Mouse (Mus musculus): ENCODE results near the gene Vmn2r97.
"Not testable (repeated sequence)": the region's sequence is repeated elsewhere in the genome, so short reads cannot be mapped to it uniquely, and the experiment has no call there.

Vmn2r97 gene

DNA sequence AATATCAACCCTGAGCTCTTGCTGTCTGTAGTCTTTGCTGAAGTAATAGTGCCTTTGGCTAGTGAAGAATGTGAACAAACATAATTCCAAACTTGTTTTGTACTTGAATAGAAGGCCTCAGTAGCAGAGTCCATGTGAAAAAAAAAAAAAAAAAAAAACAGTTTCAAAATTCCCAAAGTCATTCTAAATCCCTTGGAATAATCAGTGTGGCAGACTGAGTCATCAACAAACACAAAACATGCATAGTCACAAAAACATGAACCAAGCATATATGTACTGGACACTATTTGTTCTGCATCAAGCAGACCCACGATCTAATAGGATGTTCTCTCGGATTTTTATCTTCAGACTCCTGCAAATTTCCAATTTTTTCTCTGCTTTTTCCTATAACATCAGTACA lies at the start of gene Vmn2r97:
Gene Vmn2r97, plus strand, starts transcription at position 301 of the 400 bp plus-strand sequence.
- DNase-seq: not testable (repeated sequence)

DNA sequence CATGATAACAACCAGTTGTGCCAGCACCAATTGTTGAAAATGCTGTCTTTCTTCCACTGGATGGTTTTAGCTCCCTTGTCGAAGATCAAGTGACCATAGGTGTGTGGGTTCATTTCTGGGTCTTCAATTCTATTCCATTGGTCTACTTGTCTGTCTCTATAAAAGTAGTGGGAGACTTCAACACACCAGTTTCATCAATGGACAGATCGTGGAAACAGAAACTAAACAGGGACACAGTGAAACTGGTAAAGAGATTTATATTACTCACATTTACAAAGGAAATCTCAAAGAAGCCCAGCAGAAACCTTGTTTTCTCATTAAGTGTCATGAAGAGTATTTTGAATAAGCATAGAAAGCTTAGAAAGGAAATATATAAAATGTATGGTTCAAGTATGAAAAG lies 31.7 kb upstream of the Vmn2r97 start:
- DNase-seq: not testable (repeated sequence)

DNA sequence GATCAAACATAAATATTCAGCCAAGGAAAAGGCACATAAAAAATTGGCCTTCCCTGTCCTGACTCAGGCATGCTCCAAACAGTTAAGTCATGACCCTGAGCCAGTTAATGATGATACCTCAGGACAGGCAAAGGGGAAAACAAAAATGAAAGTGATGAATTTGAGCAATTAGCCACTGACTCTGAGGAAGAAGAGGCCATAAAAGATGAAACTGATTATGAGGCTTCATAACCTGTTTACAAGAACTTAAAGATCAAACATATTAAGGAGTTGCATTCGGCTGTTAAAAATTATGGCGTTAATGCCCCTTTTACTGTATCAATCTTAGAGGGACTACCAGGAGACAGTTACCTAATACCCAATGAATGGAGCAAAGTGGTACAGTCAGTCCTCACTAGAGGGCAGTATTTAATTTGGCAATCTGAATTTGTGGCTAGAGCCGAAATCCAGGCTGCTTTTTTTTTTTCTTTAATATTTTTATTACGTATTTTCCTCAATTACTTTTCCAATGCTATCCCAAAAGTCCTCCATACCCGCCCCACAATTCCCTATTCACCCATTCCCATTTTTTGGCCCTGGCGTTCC lies 24.3 kb upstream of the Vmn2r97 start:
- DNase-seq: no peak

DNA sequence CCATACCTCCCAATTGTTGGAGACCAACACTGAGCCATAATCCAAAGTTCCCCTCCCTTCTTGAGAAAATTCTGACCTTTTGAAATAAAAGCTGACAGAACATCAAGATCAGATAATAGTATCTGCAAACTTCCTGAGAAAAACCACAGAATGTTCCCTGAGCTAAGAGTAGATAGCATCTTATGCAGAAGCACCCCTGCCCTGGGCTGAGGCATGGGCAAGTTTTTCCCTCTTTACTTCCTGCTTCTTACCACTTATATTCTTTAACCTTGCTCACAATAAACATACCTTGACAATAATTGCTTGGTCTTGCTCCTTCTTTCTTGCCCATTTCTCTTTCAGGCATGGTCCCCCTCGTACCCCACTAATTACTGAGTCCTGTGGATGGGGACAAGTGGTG lies 43.7 kb downstream of the Vmn2r97 start:
- DNase-seq: not testable (repeated sequence)

DNA sequence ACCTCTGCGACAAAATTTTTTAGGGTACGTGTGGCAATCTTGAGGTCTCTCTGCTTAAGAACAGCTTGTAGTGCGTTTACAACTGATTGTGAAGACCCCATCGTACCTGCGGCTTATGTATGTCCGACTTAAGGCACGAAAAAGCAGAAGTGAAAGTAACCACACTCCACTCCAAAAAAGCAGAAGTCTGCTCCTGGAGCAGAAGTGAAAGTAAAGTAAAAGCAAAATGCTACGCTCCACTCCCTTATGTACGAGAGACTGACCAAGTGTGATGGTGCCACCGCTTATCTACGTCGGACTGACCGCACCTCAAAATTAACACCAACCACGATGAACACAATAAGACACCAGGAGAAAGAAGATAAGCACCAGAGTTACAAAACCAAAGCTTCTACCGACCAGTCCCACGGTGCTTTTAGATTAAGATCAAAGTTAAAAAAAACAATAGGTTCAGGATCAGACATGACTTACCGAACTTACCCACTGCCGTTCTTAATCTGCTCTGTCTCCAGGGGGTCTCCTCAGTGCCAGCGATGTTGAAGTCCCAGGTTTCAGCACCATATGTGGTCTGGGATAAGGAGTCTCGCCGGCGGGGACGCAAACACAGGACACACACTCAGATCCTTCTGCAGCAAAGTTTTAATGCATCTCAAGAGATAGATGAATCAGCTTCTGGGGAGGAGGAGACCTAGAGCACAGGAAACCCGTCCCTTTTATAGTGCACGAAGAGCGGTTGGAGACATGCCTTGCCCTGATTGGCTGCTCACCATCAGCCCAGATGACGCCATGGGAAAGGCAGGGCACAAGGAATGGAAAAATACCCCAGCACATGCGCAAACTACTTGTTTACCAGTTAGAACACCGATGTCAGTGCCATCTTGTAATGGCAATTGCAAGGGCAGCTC lies 54.5 kb downstream of the Vmn2r97 start:
- no peak for DNase-seq

Data from kidney, adult 11 months (tissue).